Mouse (Mus musculus) cerebellum, adult (tissue): ENCODE measurements around the gene Gm11032.
A peak's percentile ranks its signal among the peaks of the same experiment; 100 is the strongest.
"Not testable (repeated sequence)": the region's sequence is repeated elsewhere in the genome, so short reads cannot be mapped to it uniquely, and the experiment has no call there.

ENCODE experiments used
- ATAC-seq: cut with Nextera tagmentation; 2 replicates; pipeline ENCODE4 v1.9.2; 2017; ENCODE audit warnings: mild to moderate bottlenecking, moderate library complexity, mixed read lengths; ENCODE audit not compliant: insufficient number of reproducible peaks, low FRiP score, low TSS enrichment

Gm11032 gene

DNA sequence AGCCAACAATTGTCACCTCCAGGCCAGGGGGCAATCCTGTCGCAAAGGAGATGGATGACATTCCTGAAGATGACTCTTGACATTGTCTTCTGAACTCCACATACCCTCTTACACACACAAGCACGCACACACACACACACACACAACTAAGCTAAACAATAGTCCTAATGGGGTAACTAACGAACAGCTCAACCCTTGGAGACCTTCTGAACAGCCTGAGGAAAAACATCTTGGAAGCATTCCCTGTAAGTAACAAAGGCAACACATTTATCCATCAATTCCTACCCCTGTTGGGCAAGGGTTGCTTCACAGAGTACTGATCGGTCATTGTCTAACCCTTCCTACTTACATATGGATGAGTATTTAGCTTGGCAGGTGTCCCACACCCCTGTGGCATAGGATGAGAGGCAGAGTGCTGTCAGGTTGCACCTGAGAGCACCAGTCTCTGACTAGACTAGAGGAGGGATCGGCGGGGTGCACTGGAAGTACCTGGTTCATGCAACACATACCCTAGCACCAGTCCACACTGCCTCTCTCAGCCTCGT lies 2.6 kb downstream of the Gm11032 start:
- ATAC-seq: no peak

DNA sequence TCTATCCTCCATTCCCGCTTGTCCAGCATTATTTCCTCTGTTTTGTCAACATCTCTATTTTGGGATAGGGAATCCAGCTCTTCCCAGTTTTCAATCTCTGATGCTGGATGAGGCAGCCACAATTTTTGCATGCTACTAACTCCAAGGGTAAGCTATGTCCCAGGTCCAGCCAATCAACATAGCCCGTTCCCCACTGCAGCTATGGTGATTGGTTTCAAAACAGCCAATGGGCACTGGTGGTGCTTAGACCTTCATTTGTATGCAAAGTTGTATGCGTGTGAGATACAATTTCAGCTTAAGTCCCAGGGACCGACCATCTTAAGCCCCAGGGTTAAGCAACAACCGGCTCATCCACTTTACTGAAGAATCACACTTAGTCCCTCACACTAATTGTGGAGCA lies 3.1 kb downstream of the Gm11032 start:
- ATAC-seq: no peak

GRCm38 (mm10) chr11:4625931-4626330 lies 6.1 kb downstream of the Gm11032 start:
- ATAC-seq: no peak

GRCm38 (mm10) chr11:4627636-4628035 lies 7.8 kb downstream of the Gm11032 start:
- ATAC-seq: no peak

DNA sequence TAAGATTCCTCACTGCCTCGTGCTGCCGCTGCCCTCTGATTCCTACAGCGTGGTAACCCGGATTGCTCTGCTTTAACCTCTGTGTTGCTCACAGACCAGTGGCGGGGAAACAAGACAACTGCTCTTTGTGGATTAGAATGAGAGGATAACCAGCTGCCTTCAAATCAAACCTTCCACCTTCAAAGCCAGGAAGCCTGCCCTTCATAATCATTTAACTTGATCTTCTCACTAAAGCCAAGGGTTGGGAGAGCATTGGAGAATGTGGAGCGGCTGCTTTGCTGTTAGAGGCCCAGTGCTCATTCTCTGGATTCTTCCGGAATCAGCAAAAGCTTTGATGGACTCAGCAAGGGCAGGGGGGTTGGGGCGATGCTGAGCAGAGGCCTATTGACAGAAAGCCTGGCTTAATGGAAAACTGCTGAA lies 10.0 kb downstream of the Gm11032 start:
- no peak for ATAC-seq

GRCm38 (mm10) chr11:4633420-4633819 lies 13.6 kb downstream of the Gm11032 start:
- no peak for ATAC-seq

- ATAC-seq: no peak
Measured at GRCm38 (mm10) chr11:4634395-4634794, 14.5 kb downstream of the Gm11032 start.

DNA sequence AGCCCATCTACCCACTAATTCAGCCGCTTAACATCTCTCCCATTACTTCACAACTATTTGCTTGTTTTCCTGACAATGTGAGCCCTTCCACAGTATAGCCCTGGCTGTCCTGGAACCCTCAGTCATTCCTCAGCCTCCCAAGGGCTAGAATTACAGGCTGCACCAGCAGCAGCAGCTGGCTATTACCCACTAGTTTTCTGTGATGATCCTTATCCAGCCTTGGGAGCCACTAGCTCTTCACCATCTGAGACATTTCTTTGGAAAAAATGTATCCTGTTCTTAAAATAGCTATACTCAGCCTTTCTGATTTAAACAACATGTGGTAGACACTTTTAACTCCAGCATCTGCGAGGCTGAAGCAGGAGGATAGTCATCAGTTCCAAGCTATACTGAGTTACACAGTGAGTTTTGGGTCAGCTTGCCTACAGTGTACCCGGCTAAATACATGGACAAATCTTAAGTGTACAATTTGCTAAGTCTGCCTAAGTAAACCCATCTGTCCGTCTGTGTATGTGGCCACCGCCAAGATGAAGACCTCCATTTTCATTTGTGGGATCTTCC lies 17.0 kb downstream of the Gm11032 start:
- ATAC-seq: no peak

DNA sequence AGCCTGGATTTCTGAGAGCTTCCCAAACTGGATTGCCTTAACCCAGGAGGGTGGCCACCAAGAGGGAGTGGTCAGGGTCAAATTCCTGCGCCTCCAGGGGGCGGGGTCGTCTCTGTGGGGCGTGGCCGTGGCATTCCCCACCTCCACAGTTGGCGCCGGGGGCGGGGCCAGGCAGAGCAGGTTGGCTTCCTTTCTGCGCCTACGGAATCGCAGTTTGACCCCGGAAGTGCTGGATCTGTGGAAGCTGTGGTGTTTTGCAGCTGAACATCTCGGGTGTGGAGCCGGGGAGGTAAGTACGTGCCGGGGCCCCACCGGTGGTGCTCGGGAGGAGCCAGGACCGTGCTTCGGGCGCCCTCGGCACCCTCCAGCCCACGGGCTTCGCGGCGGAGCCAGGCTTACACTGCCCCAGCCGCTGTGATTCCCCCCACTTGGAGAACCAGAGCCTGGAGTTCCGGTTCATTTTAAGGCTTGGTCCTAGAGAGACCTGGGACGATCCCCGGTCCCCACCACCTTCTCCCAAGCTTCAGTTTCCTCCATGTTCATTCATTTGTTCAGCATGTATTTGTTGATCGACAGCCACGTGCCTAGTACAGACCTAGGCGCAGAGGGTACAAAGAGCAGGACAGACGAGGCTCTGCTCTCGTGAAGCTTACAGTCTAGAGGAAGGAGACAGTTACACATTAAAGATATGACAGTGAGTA lies 17.8 kb downstream of the Gm11032 start, which contains the start of gene Ascc2:
Ascc2 (plus strand) TSS at position 214 of the 701 bp plus-strand sequence.
- ATAC-seq: peak; percentile 82

DNA sequence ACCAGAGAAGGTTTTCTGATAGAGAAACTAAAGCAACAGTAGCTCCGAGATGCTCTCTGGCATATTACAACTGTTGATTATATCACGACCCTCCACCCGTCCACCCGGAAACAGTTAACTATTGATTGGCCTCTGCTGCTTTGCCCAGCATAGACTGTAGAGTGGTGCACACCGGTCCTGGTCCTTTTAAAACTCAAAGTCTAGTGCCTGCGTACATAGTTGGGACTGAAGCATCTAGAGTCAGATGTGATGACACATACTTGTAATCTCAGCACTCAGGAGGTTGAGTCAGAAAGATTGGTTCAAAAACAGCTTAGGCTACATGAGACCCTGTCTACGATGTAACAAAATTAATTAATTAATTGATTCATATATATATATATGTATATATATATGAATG lies 18.4 kb downstream of the Gm11032 start:
- no peak for ATAC-seq

- no peak for ATAC-seq
Measured at GRCm38 (mm10) chr11:4641185-4641584, 21.3 kb downstream of the Gm11032 start.

GRCm38 (mm10) chr11:4643722-4644121 lies 23.9 kb downstream of the Gm11032 start:
- no peak for ATAC-seq

GRCm38 (mm10) chr11:4645180-4645579 lies 25.3 kb downstream of the Gm11032 start:
- not testable (repeated sequence) for ATAC-seq

GRCm38 (mm10) chr11:4646409-4646808 lies 26.5 kb downstream of the Gm11032 start:
- no peak for ATAC-seq

DNA sequence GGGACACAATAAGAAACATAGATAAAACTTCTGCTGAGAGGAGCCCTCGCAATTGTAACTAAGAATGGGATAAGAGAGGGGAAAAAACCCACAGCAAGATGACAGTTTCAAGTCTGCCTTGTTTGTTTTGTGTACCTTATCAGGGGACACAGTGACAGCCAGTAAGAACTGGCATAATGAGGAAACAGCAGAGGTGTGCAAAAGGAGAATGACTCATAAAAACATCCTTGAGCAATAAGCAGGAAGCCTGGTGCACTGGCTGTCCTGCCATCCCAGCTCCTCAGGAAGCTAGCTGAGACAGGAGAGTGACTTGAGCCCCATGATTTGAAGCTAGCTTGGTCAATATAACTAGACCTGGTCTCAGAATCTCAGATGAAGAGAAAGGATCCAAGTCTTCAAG lies 40.0 kb downstream of the Gm11032 start:
- ATAC-seq: no peak

DNA sequence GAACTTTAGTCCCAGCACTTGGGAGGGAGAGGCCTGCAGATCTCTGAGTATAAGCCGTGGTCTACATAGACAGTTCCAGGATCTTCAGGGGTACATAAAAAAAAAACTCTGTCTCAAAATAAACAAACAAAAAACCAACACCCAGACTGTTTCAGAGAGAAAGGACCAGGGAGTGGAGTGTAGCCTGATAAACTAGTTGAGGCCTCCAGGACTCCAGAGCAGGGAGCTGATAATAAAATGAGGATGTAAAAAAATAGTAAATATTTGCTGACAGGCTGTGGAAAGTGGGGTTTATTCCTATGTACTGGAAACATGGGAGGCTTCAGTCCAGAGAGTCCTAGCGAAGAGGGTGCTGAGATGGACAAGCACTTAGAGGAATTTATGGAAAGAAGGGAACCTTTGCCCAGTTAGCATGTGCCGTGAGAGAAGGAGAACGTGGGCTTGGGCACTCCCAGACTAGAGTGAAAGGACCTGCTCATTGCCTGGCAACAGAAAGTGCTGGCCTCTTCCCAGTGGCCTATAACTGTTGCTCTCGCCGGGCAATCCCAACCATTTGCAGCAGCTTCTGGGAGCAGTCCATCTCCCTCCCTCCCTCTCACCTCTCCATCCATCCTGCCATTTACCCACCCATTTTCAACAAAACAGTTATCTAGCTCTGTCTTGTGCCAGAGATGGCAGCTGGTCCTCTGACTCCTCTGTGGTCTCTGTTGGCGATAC lies 40.6 kb downstream of the Gm11032 start:
- no peak for ATAC-seq

DNA sequence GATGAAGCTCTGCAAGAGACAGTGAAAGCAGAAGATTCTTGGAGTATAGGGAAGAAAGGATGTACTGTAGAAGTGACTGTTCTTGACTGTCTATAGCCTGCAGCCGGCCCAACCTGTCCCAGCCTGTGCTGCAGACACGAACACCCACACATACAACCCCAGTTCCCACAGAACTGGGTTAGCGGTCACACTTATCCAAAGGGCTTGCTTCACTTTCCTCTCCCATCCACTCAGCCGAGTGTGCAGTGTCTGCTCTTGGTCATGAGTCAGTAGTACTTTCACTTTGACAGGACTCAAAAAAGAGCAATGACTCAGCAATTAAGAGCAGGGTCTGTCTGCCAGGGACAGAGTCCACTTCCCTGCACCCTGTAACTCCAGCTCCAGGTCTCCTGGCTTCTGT lies 41.5 kb downstream of the Gm11032 start:
- no peak for ATAC-seq

GRCm38 (mm10) chr11:4661871-4662495 lies 42.1 kb downstream of the Gm11032 start:
- peak; percentile 66; the same call in 1 of the 2 replicates for ATAC-seq

- ATAC-seq: no peak
Measured at GRCm38 (mm10) chr11:4662496-4662878, 42.6 kb downstream of the Gm11032 start.
